Mouse (Mus musculus): Measurements from ENCODE around the gene Ehd1. TPM values are rescaled to one million over a fixed set of nuclear protein-coding genes. Genes with fewer than 3 reads are reported as not detected.

Gene Ehd1
- polyA plus RNA-seq, 1 experiment = 142 TPM

DNA sequence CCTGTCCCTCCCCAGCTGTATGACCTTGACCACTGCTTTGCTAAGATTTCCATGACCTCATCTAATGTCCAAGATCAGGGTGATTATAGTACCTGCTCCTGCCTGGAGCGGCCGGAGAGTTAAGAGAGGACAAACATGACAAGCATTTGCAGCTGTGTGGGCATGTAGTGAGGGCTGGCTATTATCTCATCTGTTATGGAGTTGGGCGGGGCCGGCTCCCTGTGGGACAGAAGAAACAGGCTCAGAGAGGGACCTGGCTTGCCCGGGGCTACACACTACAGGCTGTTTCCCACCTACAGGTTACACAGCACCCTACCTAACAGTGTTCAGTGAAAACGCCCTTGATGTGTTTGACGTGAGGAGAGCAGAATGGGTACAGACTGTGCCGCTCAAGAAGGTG is 44.8 kb downstream of the Ehd1 start:
- DNase-seq (ENCODE audit: low read depth, low spot score) = no peak
- 63% methylated on average over 8 of the region's 8 CpGs for WGBS

- no peak for DNase-seq (ENCODE audit: low read depth, low spot score)
- WGBS = 65% methylated on average over 33 of the region's 33 CpGs
Observed at GRCm38 (mm10) chr19:6321786-6322621, 45.5 kb downstream of the Ehd1 start.

DNA sequence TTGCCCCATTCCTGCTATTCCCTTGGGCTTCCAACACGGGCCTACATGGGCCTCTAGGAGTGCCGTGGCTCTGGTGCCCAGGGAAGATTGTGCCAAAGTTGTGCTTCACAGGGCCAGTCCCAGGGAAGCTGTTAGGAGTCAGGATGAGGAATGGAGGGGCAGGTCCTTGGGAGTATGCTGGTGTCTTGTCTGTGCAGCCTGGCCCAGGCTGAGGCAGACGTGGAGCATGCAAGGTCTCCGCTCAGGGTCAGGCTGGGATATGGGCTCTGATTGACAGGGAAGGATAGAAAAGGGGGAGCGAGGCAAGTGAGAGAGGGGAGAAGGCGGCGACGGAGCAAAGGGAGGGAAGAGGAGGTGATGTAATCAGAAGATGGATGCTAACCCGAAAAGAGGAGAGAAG is 48.2 kb downstream of the Ehd1 start:
- no peak for DNase-seq (ENCODE audit: low read depth, low spot score)
- WGBS = 88% methylated on average over 9 of the region's 9 CpGs

DNA sequence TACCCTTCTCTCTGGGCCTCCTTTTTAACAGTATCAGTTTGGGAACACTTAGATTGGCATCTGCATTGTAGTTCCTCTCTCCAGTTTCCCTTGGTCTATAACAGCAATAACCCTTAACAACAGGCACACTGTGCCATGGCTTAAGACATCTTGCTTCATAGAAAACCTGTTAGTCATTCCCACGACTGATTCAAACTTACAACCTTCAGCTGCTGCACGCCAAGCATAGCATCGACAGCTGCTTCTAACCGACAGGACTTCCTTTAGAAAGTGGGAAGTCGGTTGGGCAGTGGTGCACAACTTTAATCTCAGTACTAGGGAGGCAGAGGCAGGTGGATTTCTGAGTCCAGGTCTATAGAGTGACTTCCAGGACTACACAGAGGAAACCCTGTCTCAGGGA is 54.7 kb downstream of the Ehd1 start:
- 13% methylated on average over 5 of the region's 5 CpGs for WGBS
- no peak for DNase-seq (ENCODE audit: low read depth, low spot score)

DNA sequence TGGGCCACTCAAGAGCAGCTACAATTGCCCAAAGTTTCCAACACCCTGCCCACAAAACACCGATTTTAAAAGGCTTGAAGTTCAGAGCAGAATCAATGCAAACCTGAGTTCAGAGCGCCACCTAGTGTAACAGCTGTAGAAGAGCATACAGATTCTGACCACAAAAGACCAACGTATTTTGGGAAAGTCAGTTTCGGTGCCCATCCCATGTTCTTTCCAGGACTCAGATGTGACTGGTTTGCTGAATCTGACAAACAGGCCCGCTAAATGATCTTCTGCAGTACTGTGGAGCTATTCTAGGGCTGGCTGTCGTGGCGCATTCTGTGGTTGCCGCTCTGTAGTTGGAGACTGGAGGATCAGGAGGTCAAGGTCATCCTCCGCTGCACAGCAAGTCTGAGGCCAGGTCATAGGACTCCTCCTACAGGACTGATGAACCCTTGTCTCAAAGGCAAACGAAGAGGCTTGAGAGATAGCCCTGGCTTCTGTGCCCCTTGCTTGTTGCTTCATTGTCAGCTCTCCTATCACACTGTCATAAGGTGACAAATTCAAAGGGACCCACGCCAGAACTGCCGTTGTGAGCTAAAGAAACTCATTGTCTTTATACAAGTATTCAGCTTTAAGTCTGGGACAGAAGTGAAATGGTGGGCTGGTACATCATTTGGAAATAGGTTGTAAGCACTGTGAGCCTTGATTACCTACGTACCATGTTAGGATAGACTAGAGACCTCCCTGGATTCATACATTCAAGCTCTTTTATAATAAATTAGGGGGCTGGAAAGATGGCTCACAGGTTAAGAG is 55.4 kb downstream of the Ehd1 start:
- WGBS = 17% methylated on average over 13 of the region's 13 CpGs

GRCm38 (mm10) chr19:6333761-6334595 is 57.5 kb downstream of the Ehd1 start:
- no peak for DNase-seq (ENCODE audit: low read depth, low spot score)
- WGBS = 43% methylated on average over 9 of the region's 9 CpGs

More for the DNA sequence above, 55.4 kb downstream of the Ehd1 start:
- no peak for DNase-seq (ENCODE audit: low read depth, low spot score)

GRCm38 (mm10) chr19:6334673-6335457 is 58.3 kb downstream of the Ehd1 start, which contains the start of gene Men1:
Men1 (plus strand) TSS chr19:6334979.
- WGBS = under 1% methylated on average over 43 of the region's 43 CpGs
- peak; percentile 88 for DNase-seq (ENCODE audit: low read depth, low spot score)

DNA sequence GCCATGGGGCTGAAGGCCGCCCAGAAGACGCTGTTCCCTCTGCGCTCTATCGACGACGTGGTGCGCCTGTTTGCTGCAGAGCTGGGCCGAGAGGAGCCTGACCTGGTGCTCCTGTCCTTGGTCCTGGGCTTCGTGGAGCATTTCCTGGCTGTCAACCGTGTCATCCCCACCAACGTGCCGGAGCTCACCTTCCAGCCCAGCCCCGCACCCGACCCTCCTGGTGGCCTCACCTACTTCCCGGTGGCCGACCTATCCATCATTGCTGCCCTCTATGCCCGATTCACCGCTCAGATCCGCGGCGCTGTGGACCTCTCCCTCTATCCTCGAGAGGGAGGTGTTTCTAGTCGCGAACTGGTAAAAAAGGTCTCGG is 58.9 kb downstream of the Ehd1 start:
- no peak for DNase-seq (ENCODE audit: low read depth, low spot score)
- WGBS = under 1% methylated on average over 25 of the region's 25 CpGs

DNA sequence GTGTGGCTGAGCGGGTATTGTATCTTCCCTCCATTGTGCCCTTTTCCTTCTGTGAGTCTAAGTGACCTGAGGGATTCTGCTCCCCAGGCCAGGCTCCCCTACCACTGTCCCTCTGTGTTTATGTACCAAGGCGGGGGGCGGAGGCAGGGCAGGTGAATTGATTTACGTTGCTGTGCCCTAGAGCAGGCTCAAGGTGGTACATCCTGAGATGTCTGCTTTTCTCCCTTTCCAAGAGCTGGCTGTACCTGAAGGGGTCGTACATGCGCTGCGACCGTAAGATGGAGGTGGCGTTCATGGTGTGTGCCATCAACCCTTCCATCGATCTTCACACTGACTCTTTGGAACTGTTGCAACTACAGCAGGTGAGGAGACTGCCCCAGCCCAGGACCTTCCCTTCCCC is 60.4 kb downstream of the Ehd1 start:
- DNase-seq (ENCODE audit: low read depth, low spot score) = no peak
- 92% methylated on average over 10 of the region's 10 CpGs for WGBS

GRCm38 (mm10) chr19:6338171-6338570 is 61.6 kb downstream of the Ehd1 start:
- DNase-seq (ENCODE audit: low read depth, low spot score) = no peak
- WGBS = 93% methylated on average over 7 of the region's 7 CpGs

DNA sequence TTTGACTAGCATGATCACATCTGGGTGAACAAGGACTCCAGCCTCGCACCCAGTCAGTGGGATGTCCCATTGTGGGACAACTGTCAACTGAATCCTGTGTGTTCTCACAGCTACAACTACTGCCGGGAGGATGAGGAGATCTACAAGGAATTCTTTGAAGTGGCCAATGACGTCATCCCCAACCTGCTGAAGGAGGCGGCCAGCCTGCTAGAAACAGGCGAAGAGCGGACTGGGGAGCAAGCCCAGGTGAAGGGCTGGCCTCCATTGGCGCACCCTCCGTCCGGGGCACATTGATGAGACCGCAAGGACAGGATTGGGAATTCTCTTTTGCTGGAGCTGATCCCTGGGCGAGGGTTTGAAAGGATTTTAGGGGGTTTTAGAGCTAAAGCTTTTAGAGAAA is 62.2 kb downstream of the Ehd1 start:
- 93% methylated on average over 11 of the region's 11 CpGs for WGBS
- no peak for DNase-seq (ENCODE audit: low read depth, low spot score)

DNA sequence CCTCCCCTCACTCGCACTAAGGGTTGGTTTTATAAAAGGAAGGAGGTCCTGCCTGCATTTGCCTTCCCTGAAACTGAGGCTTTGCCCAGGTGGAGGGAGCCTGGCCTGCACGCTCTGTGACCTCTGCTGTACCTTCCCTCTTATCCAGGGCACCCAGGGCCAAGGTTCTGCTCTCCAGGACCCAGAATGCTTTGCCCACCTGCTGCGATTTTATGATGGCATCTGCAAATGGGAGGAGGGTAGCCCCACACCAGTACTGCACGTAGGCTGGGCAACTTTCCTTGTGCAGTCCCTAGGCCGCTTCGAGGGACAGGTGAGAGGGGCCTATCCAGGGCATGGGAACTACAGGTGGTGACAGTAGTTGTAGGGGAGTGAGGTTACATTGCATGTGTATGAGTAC is 62.7 kb downstream of the Ehd1 start:
- 96% methylated on average over 6 of the region's 6 CpGs for WGBS
- DNase-seq (ENCODE audit: low read depth, low spot score) = no peak

- DNase-seq (ENCODE audit: low read depth, low spot score) = no peak
- WGBS = 64% methylated on average over 15 of the region's 15 CpGs
Observed at GRCm38 (mm10) chr19:6339890-6340504, 63.5 kb downstream of the Ehd1 start.

- DNase-seq (ENCODE audit: low read depth, low spot score) = no peak
- WGBS = 3% methylated on average over 66 of the region's 72 CpGs
Observed at GRCm38 (mm10) chr19:6340524-6341452, 64.3 kb downstream of the Ehd1 start, which contains the start of gene Map4k2. Map4k2 (plus strand) TSS chr19:6341135.

DNA sequence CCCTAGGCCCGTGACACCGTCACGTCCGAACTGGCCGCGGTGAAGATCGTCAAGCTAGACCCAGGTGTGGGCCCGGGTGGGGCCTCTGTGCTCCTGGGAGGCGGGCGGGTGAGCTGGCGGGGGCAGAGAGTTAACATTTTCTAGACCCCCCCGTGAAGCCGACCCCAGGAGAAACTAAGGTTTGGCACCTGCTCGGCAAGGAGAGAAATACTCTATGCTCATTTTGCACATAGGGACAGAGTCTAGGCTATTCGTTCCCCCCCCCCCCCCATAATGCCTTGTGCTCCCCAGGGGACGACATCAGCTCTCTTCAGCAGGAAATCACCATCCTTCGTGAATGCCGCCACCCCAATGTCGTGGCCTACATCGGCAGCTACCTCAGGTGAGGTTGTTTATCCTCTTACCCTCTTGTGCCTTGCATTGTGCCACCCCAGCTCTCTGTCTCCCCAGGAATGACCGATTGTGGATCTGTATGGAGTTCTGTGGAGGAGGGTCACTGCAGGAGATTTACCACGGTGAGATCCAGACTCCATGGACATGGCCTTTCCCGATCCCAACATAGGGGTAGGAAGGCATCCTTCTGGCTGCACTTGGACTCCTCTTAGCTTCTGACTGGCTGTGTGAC is 65.0 kb downstream of the Ehd1 start:
- DNase-seq (ENCODE audit: low read depth, low spot score) = no peak
- WGBS = 6% methylated on average over 23 of the region's 23 CpGs

GRCm38 (mm10) chr19:6342276-6342933 is 65.9 kb downstream of the Ehd1 start:
- 78% methylated on average over 5 of the region's 5 CpGs for WGBS

More at GRCm38 (mm10) chr19:6342276-6342933, 65.9 kb downstream of the Ehd1 start:
- no peak for DNase-seq (ENCODE audit: low read depth, low spot score)
